Mouse (Mus musculus): ENCODE data around the gene Hsd17b14.
"Not testable (repeated sequence)": the region's sequence is repeated elsewhere in the genome, so short reads cannot be mapped to it uniquely, and the experiment has no call there.

- TF ChIP-seq CTCF (IDR thresholded peaks at IDR 0.05; ENCODE audit: borderline replicate concordance, insufficient read depth, low read length); POLR2A (IDR thresholded peaks at IDR 0.05; ENCODE audit: low read depth, low read length): not testable (repeated sequence)
Observed at GRCm38 (mm10) chr7:45527169-45527568, 27.5 kb upstream of the Hsd17b14 start.
